Mouse (Mus musculus) small intestine, adult 2 months (tissue): Measurements from ENCODE around the gene Bpifb6. TPM values are rescaled to one million over a fixed set of nuclear protein-coding genes. Genes with fewer than 3 reads are reported as not detected.

ENCODE experiments used
- H3K27ac ChIP-seq: fragments of 200-500 bp; 2 replicates; pipeline ENCODE4 v1.5.1; 2012; ENCODE audit warnings: low read depth, low read length, control low read depth, inconsistent platforms; ENCODE audit not compliant: insufficient read depth
- H3K27me3 ChIP-seq: fragments of 200-500 bp; 2 replicates; pipeline ENCODE4 v1.6.1; 2012; ENCODE audit warnings: mild to moderate bottlenecking, moderate library complexity, low read length, inconsistent platforms; ENCODE audit not compliant: control insufficient read depth, insufficient read depth
- H3K36me3 ChIP-seq: fragments of 200-500 bp; 2 replicates; pipeline ENCODE4 v1.6.1; 2012; ENCODE audit warnings: mild to moderate bottlenecking, low read length, control low read depth, inconsistent platforms; ENCODE audit not compliant: control insufficient read depth, insufficient read depth
- H3K4me1 ChIP-seq: fragments of 200-500 bp; 2 replicates; pipeline ENCODE4 v1.6.1; 2012; ENCODE audit warnings: low read length, inconsistent platforms, mixed read lengths; ENCODE audit not compliant: control insufficient read depth, insufficient read depth, insufficient read length
- H3K4me3 ChIP-seq: fragments of 200-500 bp; 2 replicates; pipeline ENCODE4 v1.5.1; 2012; ENCODE audit warnings: low read depth, mild to moderate bottlenecking, control low read depth, inconsistent platforms, low read length, moderate library complexity
- CTCF ChIP-seq: fragments of 200-500 bp; IDR thresholded peaks from 2 replicates; pipeline ENCODE4 v1.5.1; 2012; ENCODE audit warnings: low read depth, mild to moderate bottlenecking, control low read depth, inconsistent platforms, low read length, moderate library complexity, mixed read lengths; ENCODE audit not compliant: insufficient replicate concordance, insufficient read length; ENCODE audit errors: extremely low read depth
- POLR2A ChIP-seq: fragments of 200-500 bp; IDR thresholded peaks from 2 replicates; pipeline ENCODE4 v1.6.1; 2012; ENCODE audit warnings: low read depth, mild to moderate bottlenecking, control low read depth, inconsistent platforms, low read length, moderate library complexity
- WGBS: fragments of 180-500 bp; shearing (Covaris S2); methylation state at CpG from one replicate; pipeline ENCODE4 v1.1.7; 2018; 5-methylcytosine and 5-hydroxymethylcytosine counted together
- polyA plus RNA-seq: library from polyadenylated mRNA; depleted of rRNA; stranded (reverse); fragments of >200 nt; gene quantifications from 2 replicates; pipeline ENCODE4 v1.2.3, GENCODE M21; 2012

Gene Bpifb6
- polyA plus RNA-seq, 1 experiment: not detected

DNA sequence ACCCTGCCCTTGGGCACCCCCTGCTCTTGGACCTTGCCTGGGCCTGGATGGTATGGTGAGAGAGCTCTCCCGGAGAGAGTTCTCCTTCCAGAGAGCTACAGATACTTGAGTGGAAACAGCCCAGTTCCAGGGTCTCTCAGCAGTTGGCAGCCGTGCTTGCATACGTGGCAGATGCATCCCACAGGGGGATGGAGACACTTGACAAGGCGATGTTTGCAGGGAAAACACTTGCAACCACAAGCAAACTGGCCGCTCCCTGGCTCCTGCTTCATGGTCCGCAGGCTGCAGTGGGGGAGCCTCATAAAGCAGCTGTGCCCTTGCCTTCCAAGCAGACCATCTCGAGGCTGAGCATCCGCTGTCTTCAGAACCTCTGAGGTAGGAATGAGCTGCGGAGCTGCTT lies 25.4 kb upstream of the Bpifb6 start, which contains the start of gene Bpifb2:
Gene Bpifb2 (plus strand): TSS at position 301 of the 400 bp plus-strand sequence.
- Histone ChIP-seq H3K4me1 (no peaks in the 10 kb centered on the region), H3K4me3 (no peak within 1 kb of the TSS), H3K27ac (no peak within 1 kb of the TSS), H3K36me3 (no peaks in the 10 kb centered on the region), H3K27me3 (no peaks in the 10 kb centered on the region)
- WGBS: 51% methylated on average over 9 of the region's 9 CpGs
- no peak for TF ChIP-seq CTCF
- no peak for TF ChIP-seq POLR2A

DNA sequence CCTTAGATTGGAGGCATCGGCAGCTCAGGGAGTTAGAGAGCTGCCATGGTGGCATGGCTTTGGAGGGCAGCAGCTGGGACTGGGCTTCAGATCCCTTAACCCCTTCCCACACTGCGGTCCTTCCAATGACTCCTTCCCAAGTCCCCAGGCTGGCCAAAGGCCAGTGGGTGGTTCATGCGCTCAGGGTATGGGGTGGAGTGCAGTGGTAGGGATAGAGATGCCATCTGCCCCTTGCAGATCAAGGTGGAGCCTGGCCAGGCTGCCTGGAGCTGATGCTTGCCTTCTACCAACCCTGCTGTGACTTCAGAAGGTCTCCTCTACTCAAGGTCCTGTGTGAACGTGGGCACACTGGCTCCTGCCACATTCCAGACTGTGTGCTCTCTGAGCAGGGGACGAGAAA lies 1.1 kb upstream of the Bpifb6 start:
- Histone ChIP-seq H3K4me3 (no peak overlapping the region), H3K27ac (no peak overlapping the region), H3K27me3 (no peaks in the 10 kb centered on the region), H3K36me3 (no peaks in the 10 kb centered on the region), H3K4me1 (no peaks in the 10 kb centered on the region)
- TF ChIP-seq CTCF (no peak), POLR2A (no peak)
- 75% methylated on average over 5 of the region's 5 CpGs for WGBS

DNA sequence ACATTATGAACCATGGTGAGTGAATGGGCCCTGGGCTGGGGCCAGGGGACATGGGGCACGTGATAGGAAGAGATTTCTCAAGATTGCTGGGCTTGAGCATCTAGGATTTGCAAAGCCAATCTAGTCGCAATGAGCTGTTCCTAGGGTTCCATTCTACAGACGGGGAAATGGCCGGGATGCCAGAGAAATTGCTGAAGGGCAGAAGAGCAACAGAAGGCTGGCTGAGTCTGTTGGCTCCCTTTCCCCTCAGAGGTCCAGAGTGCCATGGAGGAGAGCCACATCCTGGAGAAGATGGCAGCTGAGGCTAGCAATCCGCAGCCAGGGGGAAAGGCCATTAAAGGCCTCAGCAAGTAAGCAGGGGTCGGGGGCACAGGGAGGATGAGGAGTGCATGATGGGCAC lies 2.5 kb downstream of the Bpifb6 start:
- Histone ChIP-seq H3K4me1 (no peaks in the 10 kb centered on the region), H3K36me3 (no peaks in the 10 kb centered on the region), H3K27ac (no peak overlapping the region), H3K4me3 (no peak overlapping the region), H3K27me3 (no peaks in the 10 kb centered on the region)
- no peak for TF ChIP-seq CTCF
- 69% methylated on average over 6 of the region's 6 CpGs for WGBS

DNA sequence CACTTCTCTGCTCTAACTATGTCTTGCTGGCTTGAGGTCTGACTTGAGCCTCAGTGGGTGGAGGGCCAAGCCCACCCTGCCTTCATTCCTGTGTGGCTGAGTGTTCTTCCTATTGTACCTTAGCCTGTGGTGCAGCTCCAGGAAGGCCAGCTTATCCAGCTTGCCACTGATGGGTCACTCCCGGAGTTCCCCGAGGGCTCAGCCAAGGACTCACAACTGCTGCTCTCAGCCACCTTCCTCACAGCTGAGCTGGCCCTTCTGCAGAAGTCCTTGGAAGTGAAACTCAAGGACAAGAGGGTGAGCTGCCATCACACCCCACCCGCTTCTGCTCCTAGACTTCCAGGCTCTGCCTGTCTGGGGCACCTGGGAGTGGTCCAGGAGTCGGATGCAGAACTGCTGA lies 6.4 kb downstream of the Bpifb6 start:
- WGBS: 76% methylated on average over 4 of the region's 4 CpGs
- no peaks in the 10 kb centered on the region for H3K36me3 ChIP-seq
- H3K4me1 ChIP-seq: no peaks in the 10 kb centered on the region
- H3K27ac ChIP-seq: no peak overlapping the region
- no peak overlapping the region for H3K4me3 ChIP-seq
- TF ChIP-seq POLR2A: no peak
- no peak for TF ChIP-seq CTCF
- H3K27me3 ChIP-seq: no peaks in the 10 kb centered on the region

DNA sequence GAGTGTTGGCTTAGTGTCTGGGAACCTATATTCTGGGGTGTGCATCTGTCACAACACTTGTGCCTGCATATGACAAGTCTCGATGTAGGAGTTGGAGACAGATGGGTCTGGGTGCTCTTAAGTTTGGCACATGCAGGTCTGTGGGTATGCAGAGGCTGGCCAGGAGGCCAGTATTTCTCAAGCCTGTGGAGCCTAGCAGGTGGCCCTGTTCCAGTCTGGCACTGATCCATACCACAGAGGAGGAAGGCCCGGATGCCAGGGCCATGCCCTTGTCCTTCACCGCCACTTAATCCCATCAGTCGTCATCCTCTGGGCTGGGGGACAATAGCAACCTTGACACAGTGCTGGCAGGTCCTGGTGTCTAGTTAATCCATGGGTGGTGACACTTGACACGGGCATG lies 14.0 kb downstream of the Bpifb6 start:
- no peak for TF ChIP-seq POLR2A
- no peak for TF ChIP-seq CTCF
- Histone ChIP-seq H3K4me3 (no peak overlapping the region), H3K27me3 (no peaks in the 10 kb centered on the region), H3K36me3 (no peaks in the 10 kb centered on the region), H3K4me1 (no peaks in the 10 kb centered on the region), H3K27ac (no peak overlapping the region)
- whole genome bisulfite sequencing: 60% methylated on average over 5 of the region's 5 CpGs

DNA sequence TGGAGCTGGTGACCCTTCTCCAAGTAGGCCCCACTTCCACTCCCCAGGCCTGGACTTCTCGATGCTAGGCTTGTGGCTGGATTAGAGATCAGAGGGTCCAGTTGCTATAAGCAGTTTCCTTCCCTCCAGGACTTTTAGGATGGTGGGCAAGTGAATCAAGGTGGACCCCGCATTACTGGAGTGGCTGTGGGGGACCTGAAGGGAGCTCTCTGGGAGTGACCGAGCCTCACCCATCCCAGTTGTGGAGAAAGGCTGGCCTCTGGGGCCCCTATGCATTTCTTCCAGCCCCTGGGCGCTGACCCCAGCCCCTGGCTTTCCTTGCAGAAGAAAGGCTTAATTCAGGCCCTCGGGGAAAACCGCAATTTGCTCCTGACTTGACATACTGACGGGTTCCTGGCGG lies 17.7 kb downstream of the Bpifb6 start, which contains the start of gene Bpifb3:
Gene Bpifb3 (plus strand): TSS at position 301 of the 400 bp plus-strand sequence.
- 68% methylated on average over 8 of the region's 8 CpGs for WGBS

DNA sequence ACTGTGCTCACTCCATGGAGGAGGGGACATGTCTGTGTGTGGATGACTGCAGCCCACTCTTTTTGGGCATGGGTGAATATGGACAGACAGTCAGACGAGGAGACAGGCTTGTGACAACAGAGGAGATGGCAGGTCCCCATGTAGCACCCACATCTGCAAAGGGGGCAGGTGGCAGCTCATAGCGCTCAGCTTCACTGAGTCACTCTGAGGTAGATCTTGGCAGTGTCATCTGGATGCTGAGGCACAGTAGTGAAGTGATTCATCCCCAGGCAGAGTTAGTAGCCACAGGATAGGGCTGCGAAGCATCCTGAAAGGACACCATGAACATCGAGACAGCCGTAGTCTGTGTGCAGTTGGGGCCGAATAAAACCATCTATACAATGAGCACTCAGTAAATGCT lies 21.1 kb downstream of the Bpifb6 start:
- H3K4me3 ChIP-seq: no peak overlapping the region
- H3K27ac ChIP-seq: no peak overlapping the region
- TF ChIP-seq CTCF (no peak), POLR2A (no peak)
- no peaks in the 10 kb centered on the region for H3K27me3 ChIP-seq
- H3K4me1 ChIP-seq: no peaks in the 10 kb centered on the region
- no peaks in the 10 kb centered on the region for H3K36me3 ChIP-seq
- WGBS: 82% methylated on average over 6 of the region's 6 CpGs

More for the DNA sequence above, 17.7 kb downstream of the Bpifb6 start, which contains the start of gene Bpifb3:
- no peaks in the 10 kb centered on the region for H3K36me3 ChIP-seq
- H3K4me3 ChIP-seq: no peak within 1 kb of the TSS
- TF ChIP-seq CTCF: no peak
- TF ChIP-seq POLR2A: no peak
- H3K4me1 ChIP-seq: no peaks in the 10 kb centered on the region
- no peak within 1 kb of the TSS for H3K27ac ChIP-seq
- no peaks in the 10 kb centered on the region for H3K27me3 ChIP-seq
